Mouse (Mus musculus): Measurements from ENCODE around the gene Plxdc2. TPM values are rescaled to one million over a fixed set of nuclear protein-coding genes. Genes with fewer than 3 reads are reported as not detected.
A peak's percentile ranks its signal among the peaks of the same experiment; 100 is the strongest.

Gene Plxdc2
- polyA plus RNA-seq, 1 experiment from 2014 or later, result 39.0 TPM

DNA sequence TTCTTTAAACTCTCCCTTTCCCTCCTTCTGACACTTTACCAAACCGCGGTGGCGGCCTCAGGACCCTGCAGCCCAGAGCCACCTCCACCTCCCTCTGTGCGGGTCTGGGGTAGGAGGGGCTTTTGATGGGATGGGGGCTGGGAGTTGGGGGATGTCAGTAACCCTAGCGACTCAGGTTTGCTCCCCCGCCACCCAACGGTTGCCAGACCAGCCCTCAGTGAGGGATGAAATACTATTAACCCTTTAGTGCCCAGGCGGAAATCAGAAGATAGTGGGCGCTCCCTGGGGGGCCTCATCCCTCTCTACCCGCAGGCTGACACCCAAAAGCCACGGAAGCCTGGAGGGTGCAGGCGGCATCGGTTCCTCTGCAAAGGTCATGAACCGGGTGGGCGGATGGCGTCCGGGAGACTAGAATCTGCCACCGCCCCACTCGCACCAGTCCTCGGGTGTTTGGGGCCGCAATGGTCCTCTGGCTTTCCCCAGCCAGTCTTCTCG is 446 bp upstream of the Plxdc2 start:
- Histone ChIP-seq H3K27me3 (ENCODE audit: insufficient read depth, low read length) (no peaks in the 10 kb centered on the region), H3K36me3 (ENCODE audit: insufficient read depth, low read length) (no peaks in the 10 kb centered on the region), H3K9me3 (replicated peaks; ENCODE audit: low read length) (no peaks in the 10 kb centered on the region), H3K4me2 (ENCODE audit: low read length) (peak overlapping the region; percentile 92), H3K4me1 (replicated peaks; ENCODE audit: insufficient read depth, low read length) (peaks cover 8% of the 10 kb centered on the region; the same call in 1 of the 2 replicates), H3K4me3 (replicated peaks; ENCODE audit: low read depth, low read length) (peak overlapping the region; percentile 62), H3K9ac (ENCODE audit: low read depth, low read length) (peak overlapping the region; percentile 55), H3K27ac (peak overlapping the region; percentile 89)
- under 1% methylated on average over 22 of the region's 22 CpGs for WGBS
- no peak; the same call in 1 of the 2 replicates for TF ChIP-seq CTCF (IDR thresholded peaks at IDR 0.05; ENCODE audit: low read depth)
- DNase-seq (ENCODE audit: low spot score) (peak; percentile 86), ATAC-seq (replicated peaks; ENCODE audit: low FRiP score, low read depth) (peak; percentile 83)

DNA sequence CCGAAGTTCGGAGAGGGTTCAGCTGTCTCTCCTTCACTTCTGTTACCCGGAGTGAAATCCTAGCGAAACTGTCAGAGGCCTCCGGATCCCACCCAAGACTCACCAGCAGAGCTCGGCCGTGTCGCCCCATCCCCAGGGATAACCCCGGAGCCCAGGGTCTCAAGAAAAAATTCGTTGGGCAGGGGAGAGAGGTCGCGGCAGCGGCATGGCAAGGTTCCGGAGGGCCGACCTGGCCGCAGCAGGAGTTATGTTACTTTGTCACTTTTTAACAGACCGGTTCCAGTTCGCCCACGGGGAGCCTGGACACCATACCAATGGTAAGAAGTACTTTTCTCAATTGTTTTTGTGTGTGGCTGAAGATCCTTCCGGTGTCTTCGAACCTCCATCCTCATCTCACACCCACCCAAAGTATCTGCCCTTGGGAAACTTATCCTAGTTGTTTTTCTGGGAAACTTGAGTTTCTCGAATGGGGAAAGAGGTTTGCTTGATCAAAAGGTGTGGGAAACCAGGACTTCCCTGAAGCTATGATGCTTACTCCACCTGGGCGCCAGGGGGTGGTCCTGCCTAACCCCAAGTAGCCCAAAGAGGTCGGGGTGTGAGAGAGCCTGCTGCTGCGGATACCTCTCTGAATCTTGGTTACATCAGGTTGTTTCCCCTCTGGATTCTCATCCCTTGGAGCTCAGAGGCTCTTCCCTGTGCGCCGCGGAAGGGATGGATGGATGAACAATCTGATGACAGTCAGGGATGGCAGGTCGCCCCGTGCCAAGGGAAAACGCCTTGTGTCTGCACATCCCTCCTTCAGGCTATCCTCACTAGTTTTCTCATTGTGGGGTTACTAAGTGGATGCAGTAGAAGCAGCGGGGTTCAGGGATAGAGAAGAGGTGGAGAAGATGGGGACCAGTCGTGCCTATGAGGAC is 1.1 kb downstream of the Plxdc2 start:
- ATAC-seq (replicated peaks; ENCODE audit: low FRiP score, low read depth) (peak; percentile 22), DNase-seq (ENCODE audit: low spot score) (no peak)
- no peaks in the 10 kb centered on the region for H3K36me3 ChIP-seq (ENCODE audit: insufficient read depth, low read length)
- H3K4me2 ChIP-seq (ENCODE audit: low read length), result peak overlapping the region; percentile 92
- WGBS, result 3% methylated on average over 33 of the region's 33 CpGs
- no peaks in the 10 kb centered on the region for H3K27me3 ChIP-seq (ENCODE audit: insufficient read depth, low read length)
- peak overlapping the region; percentile 55 for H3K9ac ChIP-seq (ENCODE audit: low read depth, low read length)
- peak overlapping the region; percentile 62 for H3K4me3 ChIP-seq (replicated peaks; ENCODE audit: low read depth, low read length)
- peaks cover 8% of the 10 kb centered on the region; the same call in 1 of the 2 replicates for H3K4me1 ChIP-seq (replicated peaks; ENCODE audit: insufficient read depth, low read length)
- TF ChIP-seq CTCF (IDR thresholded peaks at IDR 0.05; ENCODE audit: low read depth), result peak; percentile 46
- H3K9me3 ChIP-seq (replicated peaks; ENCODE audit: low read length), result no peaks in the 10 kb centered on the region
- peak overlapping the region; percentile 89 for H3K27ac ChIP-seq

DNA sequence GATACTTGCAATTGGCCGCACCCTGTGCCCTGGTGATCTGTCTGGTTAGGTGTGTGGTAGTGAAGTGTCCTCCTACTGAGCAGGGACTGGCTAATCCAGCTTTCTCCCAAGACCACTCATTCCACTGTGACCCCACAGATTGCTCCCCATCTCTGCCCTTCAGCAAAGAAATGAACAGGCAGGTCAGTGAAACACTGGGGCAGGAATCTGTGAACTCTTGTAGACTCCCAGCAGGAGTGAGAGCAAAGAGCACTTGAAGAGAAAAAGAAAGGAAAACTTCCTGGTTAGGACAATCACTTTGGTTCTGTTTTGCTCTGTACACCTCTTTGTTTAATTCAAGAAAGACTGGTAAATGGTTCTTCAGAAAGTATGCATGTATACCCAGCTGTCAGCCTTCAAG is 1.8 kb downstream of the Plxdc2 start:
- H3K9me3 ChIP-seq (replicated peaks; ENCODE audit: low read length), result no peaks in the 10 kb centered on the region
- H3K4me2 ChIP-seq (ENCODE audit: low read length), result peak overlapping the region; percentile 92
- peak overlapping the region; percentile 62 for H3K4me3 ChIP-seq (replicated peaks; ENCODE audit: low read depth, low read length)
- no peak for DNase-seq (ENCODE audit: low spot score)
- H3K4me1 ChIP-seq (replicated peaks; ENCODE audit: insufficient read depth, low read length), result peaks cover 8% of the 10 kb centered on the region; the same call in 1 of the 2 replicates
- no peak for TF ChIP-seq CTCF (IDR thresholded peaks at IDR 0.05; ENCODE audit: low read depth)
- H3K36me3 ChIP-seq (ENCODE audit: insufficient read depth, low read length), result no peaks in the 10 kb centered on the region
- no peak overlapping the region for H3K27ac ChIP-seq
- 0 out of 2 replicates have a peak overlapping the region, but pooled peaks have one; percentile 55 for H3K9ac ChIP-seq (ENCODE audit: low read depth, low read length)
- WGBS, result 19% methylated on average over 1 of the region's 1 CpGs
- ATAC-seq (replicated peaks; ENCODE audit: low FRiP score, low read depth), result no peak
- no peaks in the 10 kb centered on the region for H3K27me3 ChIP-seq (ENCODE audit: insufficient read depth, low read length)

DNA sequence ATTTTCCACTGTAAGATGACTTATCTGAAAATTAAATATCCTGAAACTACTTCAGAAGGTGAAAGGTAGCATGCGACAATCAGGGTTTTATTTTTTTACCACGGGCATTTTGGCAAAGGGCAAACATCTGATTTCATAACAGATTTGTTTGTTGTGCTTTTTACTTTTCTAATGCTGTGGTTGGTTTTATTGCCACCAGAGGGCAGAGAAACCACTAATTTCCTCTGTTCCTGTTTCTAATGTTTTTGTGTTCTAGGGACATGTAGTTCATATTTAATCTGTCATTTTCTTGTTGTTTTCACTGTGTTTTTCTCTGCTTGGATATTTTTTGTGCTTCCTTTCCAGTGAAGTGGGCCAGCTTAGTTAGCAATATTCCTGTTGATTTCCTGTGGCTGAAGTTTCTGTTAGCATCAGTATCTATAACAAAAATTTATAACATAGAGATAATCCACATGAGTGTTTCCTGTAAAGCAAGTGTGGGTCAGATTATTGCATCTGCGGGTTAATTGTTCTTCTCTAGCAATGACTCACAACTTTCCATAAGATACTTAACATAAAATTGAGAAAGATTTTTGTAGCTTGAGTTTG is 3.3 kb downstream of the Plxdc2 start:
- Histone ChIP-seq H3K4me2 (ENCODE audit: low read length) (peak overlapping the region; percentile 92), H3K4me3 (replicated peaks; ENCODE audit: low read depth, low read length) (0 out of 2 replicates have a peak overlapping the region, but pooled peaks have one; percentile 4), H3K27ac (no peak overlapping the region), H3K9me3 (replicated peaks; ENCODE audit: low read length) (no peaks in the 10 kb centered on the region), H3K9ac (ENCODE audit: low read depth, low read length) (no peak overlapping the region), H3K36me3 (ENCODE audit: insufficient read depth, low read length) (no peaks in the 10 kb centered on the region), H3K27me3 (ENCODE audit: insufficient read depth, low read length) (no peaks in the 10 kb centered on the region), H3K4me1 (replicated peaks; ENCODE audit: insufficient read depth, low read length) (peaks cover 8% of the 10 kb centered on the region; the same call in 1 of the 2 replicates)
- peak; percentile 79 for TF ChIP-seq CTCF (IDR thresholded peaks at IDR 0.05; ENCODE audit: low read depth)
- ATAC-seq (replicated peaks; ENCODE audit: low FRiP score, low read depth) (no peak), DNase-seq (ENCODE audit: low spot score) (peak; percentile 66)
- 33% methylated on average over 3 of the region's 3 CpGs for WGBS

DNA sequence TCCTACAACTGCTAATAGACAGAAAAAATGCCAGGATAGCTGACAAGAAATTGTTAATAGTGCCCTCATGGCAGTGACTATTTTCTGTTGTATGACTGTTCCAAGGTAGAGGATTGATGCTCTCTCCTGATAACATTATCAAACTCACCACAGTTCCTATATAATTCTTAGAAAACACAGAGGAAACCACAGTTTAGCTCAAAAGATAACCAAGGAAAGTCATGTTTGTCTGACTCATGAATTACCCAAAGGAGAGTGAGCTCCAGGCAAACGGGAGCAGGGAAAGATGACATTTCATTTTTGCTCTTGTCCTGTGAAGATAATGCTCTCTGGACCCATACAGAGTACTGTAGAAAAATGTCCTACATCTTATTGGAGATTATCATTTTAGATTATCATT is 8.6 kb downstream of the Plxdc2 start:
- no peak for DNase-seq (ENCODE audit: low spot score)
- H3K27ac ChIP-seq, result no peak overlapping the region
- H3K4me1 ChIP-seq (replicated peaks; ENCODE audit: insufficient read depth, low read length), result no peaks in the 10 kb centered on the region
- 65% methylated on average over 1 of the region's 1 CpGs for WGBS
- no peak for TF ChIP-seq CTCF (IDR thresholded peaks at IDR 0.05; ENCODE audit: low read depth)
- no peak overlapping the region for H3K4me2 ChIP-seq (ENCODE audit: low read length)
- no peak overlapping the region for H3K9ac ChIP-seq (ENCODE audit: low read depth, low read length)
- no peak for ATAC-seq (replicated peaks; ENCODE audit: low FRiP score, low read depth)
- no peaks in the 10 kb centered on the region for H3K36me3 ChIP-seq (ENCODE audit: insufficient read depth, low read length)
- no peak overlapping the region for H3K4me3 ChIP-seq (replicated peaks; ENCODE audit: low read depth, low read length)
- H3K27me3 ChIP-seq (ENCODE audit: insufficient read depth, low read length), result no peaks in the 10 kb centered on the region
- no peaks in the 10 kb centered on the region for H3K9me3 ChIP-seq (replicated peaks; ENCODE audit: low read length)

DNA sequence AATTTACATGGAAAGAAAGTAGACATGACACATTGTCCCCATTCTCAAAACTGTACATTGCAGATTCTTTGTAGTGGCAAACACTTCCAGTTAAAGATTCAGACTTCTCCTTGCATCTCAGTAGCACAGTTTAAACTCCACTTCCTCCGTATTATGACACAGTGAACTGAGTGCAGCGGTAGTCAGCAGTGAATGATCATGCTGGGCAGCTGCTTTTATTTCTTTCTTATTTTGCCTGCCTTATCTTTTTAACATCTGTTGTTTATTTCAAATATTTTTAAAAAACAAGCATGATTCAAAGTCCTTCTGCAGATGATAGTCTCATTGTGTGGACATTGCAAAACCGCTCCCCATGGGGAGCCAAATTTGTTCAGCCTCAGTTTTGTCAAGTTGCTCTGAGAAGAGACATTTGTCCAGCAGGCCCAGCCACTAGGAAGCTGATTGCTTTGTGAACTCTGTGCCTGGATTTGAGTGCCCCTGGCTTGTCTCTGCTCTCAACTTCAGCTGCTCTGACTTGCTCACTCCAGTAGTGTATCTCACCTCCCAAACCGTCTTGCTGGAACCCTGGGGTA is 9.8 kb downstream of the Plxdc2 start:
- Histone ChIP-seq H3K4me3 (replicated peaks; ENCODE audit: low read depth, low read length) (no peak overlapping the region), H3K4me2 (ENCODE audit: low read length) (no peak overlapping the region), H3K36me3 (ENCODE audit: insufficient read depth, low read length) (no peaks in the 10 kb centered on the region), H3K27me3 (ENCODE audit: insufficient read depth, low read length) (no peaks in the 10 kb centered on the region), H3K9ac (ENCODE audit: low read depth, low read length) (no peak overlapping the region), H3K27ac (no peak overlapping the region), H3K9me3 (replicated peaks; ENCODE audit: low read length) (no peaks in the 10 kb centered on the region), H3K4me1 (replicated peaks; ENCODE audit: insufficient read depth, low read length) (no peaks in the 10 kb centered on the region)
- DNase-seq (ENCODE audit: low spot score) (no peak), ATAC-seq (replicated peaks; ENCODE audit: low FRiP score, low read depth) (no peak)
- 54% methylated on average over 4 of the region's 4 CpGs for WGBS
- no peak for TF ChIP-seq CTCF (IDR thresholded peaks at IDR 0.05; ENCODE audit: low read depth)
